In genomic region chr10:42131798-42132197, GRCm38 (mm10) we compare ENCODE assay signal across 22 mouse cellular contexts.
DNase-seq lines count a peak whose midpoint lies in the region; ATAC-seq and TF ChIP-seq lines count a peak whose summit lies in the region.
"Had no signal": no experiment of that assay in that cellular context is flagged by ENCODE, and none has a peak within 500 bp of the region (broad histone marks: within the 10 kb centered on the region; RNA-seq: fewer than 3 reads in every experiment).

No protein-coding gene starts in this region.

- DNase-seq in kidney, adult 8-10 months: no peak
- DNase-seq in lung, embryonic 14.5 days: no peak
- no peak for DNase-seq in lung, postnatal 36 days
- DNase-seq in CH12.LX (ENCODE audit: extremely low read depth): no peak
- DNase-seq: adrenal gland, postnatal 25 days; cerebellum, adult 11-12 months; cerebellum, postnatal 10 days; forebrain, postnatal 0 days; kidney, postnatal 10 days; layer of hippocampus, postnatal 36 days; lung, postnatal 14 days; thymus, adult 2 months had no signal

- dilution Hi-C loops in CH12.LX (cut with MboI; ENCODE audit: extremely low pct_ligation_motif_present, extremely low pct_unique_long_range_greater_than_20kb, low sequenced_read_pairs): no loop called here

- H3K4me1 ChIP-seq in kidney, embryonic 15.5 days: no peaks in the 10 kb centered on the region
- H3K4me1 ChIP-seq in lung, embryonic 14.5 days (ENCODE audit: insufficient read depth): peaks cover 2% of the 10 kb centered on the region; the same call in 1 of the 2 replicates
- H3K4me1 ChIP-seq in CH12.LX (ENCODE audit: control insufficient read depth in 1 of 2, insufficient read depth in 2 of 2): peaks cover 0 to 6% of the 10 kb centered on the region in 2 experiments; a peak in 2 of 4 replicates
- no peaks in the 10 kb centered on the region for H3K4me1 ChIP-seq in brown adipose tissue, adult 24 weeks (ENCODE audit: control insufficient read depth, insufficient read depth, insufficient read length, low read length)
- no peaks in the 10 kb centered on the region for H3K4me1 ChIP-seq in hindbrain, embryonic 13.5 days (replicated peaks)
- H3K4me1 ChIP-seq: intestine, embryonic 15.5 days; liver, embryonic 15.5 days; midbrain, embryonic 10.5 days had no signal

- TF ChIP-seq RAD21 in CH12.LX (IDR thresholded peaks at IDR 0.05; ENCODE audit: low read depth, low read length): no peak

- H3K79me2 ChIP-seq in CH12.LX (replicated peaks; ENCODE audit: control insufficient read depth, extremely low read depth, insufficient read depth, poor library complexity, severe bottlenecking): no peaks in the 10 kb centered on the region

- TF ChIP-seq EP300 in CH12.LX (IDR thresholded peaks at IDR 0.05; ENCODE audit: low read length): no peak

- TF ChIP-seq CTCF in lung, embryonic 14.5 days (IDR thresholded peaks at IDR 0.05; ENCODE audit: low read depth): peak; percentile 27; the same call in 1 of the 2 replicates
- peak in 1 of 2 experiments; percentile 27; a peak in 2 of 4 replicates for TF ChIP-seq CTCF in CH12.LX (conservative IDR thresholded peaks at IDR 0.05 in 1 of 2, IDR thresholded peaks at IDR 0.05 in 1 of 2; ENCODE audit: low read depth in 2 of 2, low read length in 2 of 2)

- no peak for ATAC-seq in kidney, embryonic 15.5 days (replicated peaks; ENCODE audit: low FRiP score)
- no peak for ATAC-seq in lung, embryonic 14.5 days (ENCODE audit: insufficient read depth)
- ATAC-seq in hindbrain, embryonic 13.5 days (ENCODE audit: low FRiP score): no peak
- ATAC-seq: forebrain, postnatal 0 days; hindbrain, embryonic 16.5 days had no signal

- 92% methylated on average over 6 of the region's 6 CpGs for WGBS in kidney, embryonic 15.5 days
- 88% methylated on average over 6 of the region's 6 CpGs for WGBS in lung, embryonic 14.5 days
- 93% methylated on average over 6 of the region's 6 CpGs for WGBS in hindbrain, embryonic 13.5 days

- no peak overlapping the region for H3K9ac ChIP-seq in kidney, embryonic 15.5 days
- no peak overlapping the region for H3K9ac ChIP-seq in lung, embryonic 14.5 days
- H3K9ac ChIP-seq in CH12.LX (ENCODE audit: insufficient read depth, low read depth): no peak overlapping the region
- no peak overlapping the region for H3K9ac ChIP-seq in hindbrain, embryonic 13.5 days
- H3K9ac ChIP-seq: forebrain, postnatal 0 days; intestine, embryonic 15.5 days; limb, embryonic 13.5 days; liver, embryonic 15.5 days had no signal

- H3K27me3 ChIP-seq in kidney, embryonic 15.5 days: no peaks in the 10 kb centered on the region
- H3K27me3 ChIP-seq in lung, embryonic 14.5 days (ENCODE audit: insufficient read depth, low read length): no peaks in the 10 kb centered on the region
- no peaks in the 10 kb centered on the region for H3K27me3 ChIP-seq in CH12.LX (replicated peaks)
- H3K27me3 ChIP-seq in hindbrain, embryonic 13.5 days: no peaks in the 10 kb centered on the region
- H3K27me3 ChIP-seq: intestine, embryonic 15.5 days; limb, embryonic 13.5 days; liver, embryonic 15.5 days had no signal

- TF ChIP-seq POLR2A in CH12.LX (IDR thresholded peaks at IDR 0.05; ENCODE audit: low read depth, low read length): no peak

- in situ Hi-C loops in CH12.LX (cut with MboI; ENCODE audit: low pct_ligation_motif_present, low pct_unique_long_range_greater_than_20kb, low sequenced_read_pairs): no loop called here

- H3K4me2 ChIP-seq in kidney, embryonic 15.5 days: no peak overlapping the region
- no peak overlapping the region for H3K4me2 ChIP-seq in lung, embryonic 14.5 days
- no peak overlapping the region for H3K4me2 ChIP-seq in CH12.LX (ENCODE audit: insufficient read depth, low read depth, poor library complexity, severe bottlenecking)
- H3K4me2 ChIP-seq in hindbrain, embryonic 13.5 days: no peak overlapping the region
- H3K4me2 ChIP-seq: heart, embryonic 11.5 days; intestine, embryonic 15.5 days; limb, embryonic 13.5 days; liver, embryonic 15.5 days had no signal

- no peak overlapping the region for H3K4me3 ChIP-seq in kidney, embryonic 15.5 days (replicated peaks)
- no peak overlapping the region for H3K4me3 ChIP-seq in lung, embryonic 14.5 days (ENCODE audit: low read depth, low read length)
- H3K4me3 ChIP-seq in CH12.LX (replicated peaks in 1 of 3; ENCODE audit: low read depth in 2 of 3, low read length in 2 of 3, poor library complexity in 1 of 3): no peak overlapping the region
- no peak overlapping the region for H3K4me3 ChIP-seq in brown adipose tissue, adult 24 weeks (ENCODE audit: insufficient read depth, low read depth, low read length)
- no peak overlapping the region for H3K4me3 ChIP-seq in hindbrain, embryonic 13.5 days
- H3K4me3 ChIP-seq: embryonic facial prominence, embryonic 10.5 days; intestine, embryonic 15.5 days; limb, embryonic 13.5 days; liver, embryonic 15.5 days; midbrain, embryonic 10.5 days had no signal

- no peaks in the 10 kb centered on the region for H3K9me3 ChIP-seq in kidney, embryonic 15.5 days (replicated peaks)
- H3K9me3 ChIP-seq in lung, embryonic 14.5 days (ENCODE audit: low read depth, low read length): no peaks in the 10 kb centered on the region
- no peaks in the 10 kb centered on the region for H3K9me3 ChIP-seq in CH12.LX (replicated peaks; ENCODE audit: low read length)
- H3K9me3 ChIP-seq in hindbrain, embryonic 13.5 days: peaks cover 2% of the 10 kb centered on the region; the same call in 1 of the 2 replicates
- H3K9me3 ChIP-seq: intestine, embryonic 15.5 days; liver, embryonic 15.5 days; midbrain, embryonic 10.5 days had no signal

- 0 out of 2 replicates have a peak overlapping the region, but pooled peaks have one; percentile 11 for H3K27ac ChIP-seq in kidney, embryonic 15.5 days
- H3K27ac ChIP-seq in lung, embryonic 14.5 days (ENCODE audit: low read depth): no peak overlapping the region
- H3K27ac ChIP-seq in CH12.LX (ENCODE audit: insufficient read depth, low read depth): no peak overlapping the region
- peak overlapping the region; percentile 33; the same call in 1 of the 2 replicates for H3K27ac ChIP-seq in brown adipose tissue, adult 24 weeks (replicated peaks; ENCODE audit: low read depth, low read length)
- no peak overlapping the region for H3K27ac ChIP-seq in hindbrain, embryonic 13.5 days
- H3K27ac ChIP-seq: embryonic facial prominence, embryonic 10.5 days; intestine, embryonic 15.5 days; limb, embryonic 13.5 days; liver, embryonic 15.5 days; midbrain, embryonic 10.5 days had no signal

- no peaks in the 10 kb centered on the region for H3K36me3 ChIP-seq in kidney, embryonic 15.5 days
- no peaks in the 10 kb centered on the region for H3K36me3 ChIP-seq in lung, embryonic 14.5 days (ENCODE audit: insufficient read depth)
- H3K36me3 ChIP-seq in CH12.LX (replicated peaks in 1 of 2; ENCODE audit: control insufficient read depth in 1 of 2, insufficient read depth in 1 of 2, low read length in 1 of 2): no peaks in the 10 kb centered on the region
- H3K36me3 ChIP-seq in hindbrain, embryonic 13.5 days: no peaks in the 10 kb centered on the region
- H3K36me3 ChIP-seq: embryonic facial prominence, embryonic 10.5 days; intestine, embryonic 15.5 days; limb, embryonic 13.5 days; liver, embryonic 15.5 days; midbrain, embryonic 10.5 days had no signal

TF ChIP-seq in CH12.LX, 34 proteins besides CTCF, POLR2A, EP300 and RAD21:
- no peak for TF ChIP-seq MXI1 (IDR thresholded peaks at IDR 0.05; ENCODE audit: low read depth, low read length)
- TF ChIP-seq SMC3 (IDR thresholded peaks at IDR 0.05; ENCODE audit: low read depth, low read length): peak; percentile 12; the same call in 1 of the 2 replicates

Comparison
In these comparisons a context has a peak if more than half of its experiments do, and no peak if none do; other contexts are left out.
1. H3K27ac ChIP-seq: peak in kidney, embryonic 15.5 days (single experiment) and brown adipose tissue, adult 24 weeks (single experiment); none in lung, embryonic 14.5 days (single experiment), CH12.LX (single experiment) and hindbrain, embryonic 13.5 days (single experiment).